Comparison of ENCODE assay signal across 8 mouse cellular contexts in genomic region chr15:100869558-100869957, GRCm38 (mm10). TPM values are rescaled to one million over a fixed set of nuclear protein-coding genes. Genes with fewer than 3 reads are reported as not detected.
DNase-seq lines count a peak whose midpoint lies in the region; ATAC-seq and TF ChIP-seq lines count a peak whose summit lies in the region.

Scn8a (plus strand) TSS chr15:100869858.

- intact Hi-C loops in heart, postnatal 10 days (cut with DNase I), result no loop called here

- H3K4me3 ChIP-seq in heart, embryonic 11.5 days (ENCODE audit: low read depth, low read length), result peak within 1 kb of the TSS; percentile 59
- H3K4me3 ChIP-seq in E14TG2a.4 (replicated peaks; ENCODE audit: low read length), result peak within 1 kb of the TSS; percentile 73
- H3K4me3 ChIP-seq in forebrain, embryonic 16.5 days (replicated peaks; ENCODE audit: low read length), result peak within 1 kb of the TSS; percentile 83
- peak within 1 kb of the TSS; percentile 63 for H3K4me3 ChIP-seq in limb, embryonic 14.5 days (replicated peaks; ENCODE audit: low read length)

- TF ChIP-seq CTCF in E14TG2a.4 (conservative IDR thresholded peaks at IDR 0.05; ENCODE audit: low read length), result no peak

- no peaks in the 10 kb centered on the region for H3K4me1 ChIP-seq in heart, embryonic 11.5 days (ENCODE audit: control insufficient read depth, insufficient read depth, low read length)
- peaks cover 21% of the 10 kb centered on the region for H3K4me1 ChIP-seq in E14TG2a.4 (replicated peaks; ENCODE audit: low read depth, low read length)
- H3K4me1 ChIP-seq in forebrain, embryonic 16.5 days (replicated peaks; ENCODE audit: control insufficient read depth, insufficient read depth, low read length), result peaks cover 25% of the 10 kb centered on the region
- peaks cover 21% of the 10 kb centered on the region for H3K4me1 ChIP-seq in limb, embryonic 14.5 days (ENCODE audit: control insufficient read depth, insufficient read depth, low read length)

- H3K4me2 ChIP-seq in heart, embryonic 11.5 days, result peak within 1 kb of the TSS; percentile 78
- H3K4me2 ChIP-seq in forebrain, embryonic 16.5 days (ENCODE audit: low read length), result peak within 1 kb of the TSS; percentile 75
- H3K4me2 ChIP-seq in limb, embryonic 14.5 days (replicated peaks; ENCODE audit: low read depth, low read length, severe bottlenecking), result peak within 1 kb of the TSS; percentile 80

- 75% methylated on average over 7 of the region's 7 CpGs for WGBS in heart, embryonic 11.5 days (ENCODE audit: insufficient replicate concordance)
- whole genome bisulfite sequencing in forebrain, embryonic 16.5 days, result 62% methylated on average over 7 of the region's 7 CpGs
- 75% methylated on average over 7 of the region's 7 CpGs for WGBS in limb, embryonic 14.5 days

- DNase-seq in heart, postnatal 10 days, result no peak
- no peak for DNase-seq in limb, embryonic 14.5 days (ENCODE audit: low spot score)
- no peak for DNase-seq in thymus, postnatal 36 days
- no peak for DNase-seq in urinary bladder, postnatal 4 days (ENCODE audit: low spot score in 2 of 2)
- DNase-seq in kidney, postnatal 36 days, result no peak

- no peak for TF ChIP-seq POLR2A in limb, embryonic 14.5 days (IDR thresholded peaks at IDR 0.05; ENCODE audit: borderline replicate concordance, extremely low read depth, insufficient read depth, insufficient read length)

- H3K27me3 ChIP-seq in heart, embryonic 11.5 days (ENCODE audit: control insufficient read depth, insufficient read depth, low read length), result peaks cover 50% of the 10 kb centered on the region
- H3K27me3 ChIP-seq in E14TG2a.4 (ENCODE audit: insufficient read depth, low read length), result peaks cover 57% of the 10 kb centered on the region
- H3K27me3 ChIP-seq in forebrain, embryonic 16.5 days (replicated peaks; ENCODE audit: control insufficient read depth, insufficient read depth, low read length), result peaks cover 3% of the 10 kb centered on the region; the same call in 1 of the 2 replicates
- peaks cover 21% of the 10 kb centered on the region for H3K27me3 ChIP-seq in limb, embryonic 14.5 days (ENCODE audit: control insufficient read depth, insufficient read depth, low read length)

- no peak within 1 kb of the TSS for H3K9ac ChIP-seq in heart, embryonic 11.5 days (ENCODE audit: low read depth, low read length)
- H3K9ac ChIP-seq in forebrain, embryonic 16.5 days (replicated peaks; ENCODE audit: low read depth, low read length), result peak within 1 kb of the TSS; percentile 65
- H3K9ac ChIP-seq in limb, embryonic 14.5 days (ENCODE audit: low read depth, low read length, severe bottlenecking), result peak within 1 kb of the TSS; percentile 41

- H3K27ac ChIP-seq in heart, embryonic 11.5 days (ENCODE audit: low read depth, low read length), result no peak within 1 kb of the TSS
- H3K27ac ChIP-seq in forebrain, embryonic 16.5 days (ENCODE audit: low read length), result peak within 1 kb of the TSS; percentile 79
- no peak within 1 kb of the TSS for H3K27ac ChIP-seq in limb, embryonic 14.5 days (replicated peaks; ENCODE audit: low read depth, low read length)

- ATAC-seq in heart, embryonic 11.5 days (replicated peaks; ENCODE audit: insufficient number of reproducible peaks, low FRiP score, low TSS enrichment), result no peak
- no peak for ATAC-seq in forebrain, embryonic 16.5 days
- no peak for ATAC-seq in limb, embryonic 14.5 days (ENCODE audit: low FRiP score, low read depth)

- no peaks in the 10 kb centered on the region for H3K36me3 ChIP-seq in heart, embryonic 11.5 days (ENCODE audit: control insufficient read depth, insufficient read depth, low read length)
- H3K36me3 ChIP-seq in E14TG2a.4 (ENCODE audit: insufficient read depth, low read length), result no peaks in the 10 kb centered on the region
- H3K36me3 ChIP-seq in forebrain, embryonic 16.5 days (ENCODE audit: control insufficient read depth, insufficient read depth), result no peaks in the 10 kb centered on the region
- H3K36me3 ChIP-seq in limb, embryonic 14.5 days (ENCODE audit: control insufficient read depth, insufficient read depth, low read length), result no peaks in the 10 kb centered on the region

- H3K9me3 ChIP-seq in heart, embryonic 11.5 days (replicated peaks; ENCODE audit: control insufficient read depth, low read length), result no peaks in the 10 kb centered on the region; the same call in 1 of the 2 replicates
- no peaks in the 10 kb centered on the region for H3K9me3 ChIP-seq in E14TG2a.4 (ENCODE audit: low read length)
- no peaks in the 10 kb centered on the region for H3K9me3 ChIP-seq in forebrain, embryonic 16.5 days (ENCODE audit: control insufficient read depth, low read length)
- peaks cover 5% of the 10 kb centered on the region for H3K9me3 ChIP-seq in limb, embryonic 14.5 days (ENCODE audit: control insufficient read depth, low read length)

RNA-seq across cellular contexts. Expression of gene Scn8a, which starts in this region (rescaled TPM):
- polyA plus RNA-seq in heart, embryonic 11.5 days (2014; fragmentation: Nextera tagmentation; extraction: Ambion mirVana), result 0.96 and 1.2 TPM in 2 replicates
- total RNA-seq in heart, postnatal 10 days (2021), result under 1 TPM; 0.35 to 0.72 TPM
- 19.3 and 23.0 TPM in 2 replicates for polyA plus RNA-seq in forebrain, embryonic 16.5 days (2015; fragmentation: Nextera tagmentation; extraction: Ambion mirVana)
- 7.9 and 8.4 TPM in 2 replicates for polyA plus RNA-seq in limb, embryonic 14.5 days (2012; rRNA removed)
- polyA plus RNA-seq in limb, embryonic 14.5 days (2014; fragmentation: Nextera tagmentation; extraction: Ambion mirVana), result 4.3 and 4.7 TPM in 2 replicates
